Mouse (Mus musculus) G1E (cell line): ENCODE measurements around the gene Hamp2. TPM values are rescaled to one million over a fixed set of nuclear protein-coding genes. Genes with fewer than 3 reads are reported as not detected.

Source experiments
- ATAC-seq: 2 replicates; pipeline ENCODE4 v1.8.0; 2016; ENCODE audit warnings: mild to moderate bottlenecking; ENCODE audit not compliant: insufficient number of reproducible peaks, poor library complexity, low FRiP score, severe bottlenecking; ENCODE audit errors: extremely low read depth
- DNase-seq: peaks from one replicate; pipeline ENCODE4 v3.0.0; 2012; ENCODE audit warnings: low spot score
- H3K27me3 ChIP-seq: 2 replicates; pipeline ENCODE4 v1.6.1; 2012; ENCODE audit warnings: mild to moderate bottlenecking, low read length, inconsistent platforms; ENCODE audit not compliant: insufficient read depth
- H3K36me3 ChIP-seq: replicated peaks from 2 replicates; pipeline ENCODE3; 2012; ENCODE audit warnings: mild to moderate bottlenecking, inconsistent platforms
- H3K4me1 ChIP-seq: 2 replicates; pipeline ENCODE4 v1.6.1; 2012; ENCODE audit warnings: low read depth, low read length, inconsistent platforms, mixed read lengths; ENCODE audit not compliant: insufficient read depth
- H3K4me3 ChIP-seq: 2 replicates; pipeline ENCODE4 v1.5.1; 2012; ENCODE audit warnings: low read depth, mild to moderate bottlenecking, inconsistent platforms, low read length, moderate library complexity, mixed read lengths
- H3K9me3 ChIP-seq: replicated peaks from 2 replicates; pipeline ENCODE4 v1.6.1; 2012; ENCODE audit warnings: inconsistent platforms
- CTCF ChIP-seq: IDR thresholded peaks from 2 replicates; pipeline ENCODE4 v1.5.1; 2012; ENCODE audit warnings: low read depth, low read length, inconsistent platforms, mixed read lengths
- GATA1 ChIP-seq: IDR thresholded peaks from 2 replicates; pipeline ENCODE4 v1.6.1; 2012; ENCODE audit warnings: borderline replicate concordance, low read length, inconsistent platforms, mixed read lengths
- GATA2 ChIP-seq: IDR thresholded peaks from 2 replicates; pipeline ENCODE4 v1.6.1; 2012; ENCODE audit warnings: low read depth, low read length, inconsistent platforms, borderline replicate concordance
- POLR2AphosphoS5 ChIP-seq: IDR thresholded peaks from 2 replicates; pipeline ENCODE4 v1.6.1; 2012; ENCODE audit warnings: low read depth, low read length, inconsistent platforms; ENCODE audit not compliant: insufficient replicate concordance
- TAL1 ChIP-seq: conservative IDR thresholded peaks from 2 replicates; pipeline ENCODE4 v1.6.1; 2012; ENCODE audit warnings: low read depth, low read length, inconsistent platforms, mixed read lengths
- polyA plus RNA-seq: library from polyadenylated mRNA; stranded (reverse); fragments of >175 nt; gene quantifications from 2 replicates; pipeline ENCODE4 v1.2.3, GENCODE M21; 2012
- total RNA-seq, 2 experiments: library from RNA; stranded (forward) in 1 of 2; stranded (reverse) in 1 of 2; fragments of 200-1000 nt in 1 of 2; fragments of >200 nt in 1 of 2; fragmentation: Nextera tagmentation in 1 of 2; gene quantifications; 2 replicates each; pipeline ENCODE4 v1.2.3; 2014 to 2017

Hamp2 gene
- total and polyA plus RNA-seq, 3 experiments: not detected

DNA sequence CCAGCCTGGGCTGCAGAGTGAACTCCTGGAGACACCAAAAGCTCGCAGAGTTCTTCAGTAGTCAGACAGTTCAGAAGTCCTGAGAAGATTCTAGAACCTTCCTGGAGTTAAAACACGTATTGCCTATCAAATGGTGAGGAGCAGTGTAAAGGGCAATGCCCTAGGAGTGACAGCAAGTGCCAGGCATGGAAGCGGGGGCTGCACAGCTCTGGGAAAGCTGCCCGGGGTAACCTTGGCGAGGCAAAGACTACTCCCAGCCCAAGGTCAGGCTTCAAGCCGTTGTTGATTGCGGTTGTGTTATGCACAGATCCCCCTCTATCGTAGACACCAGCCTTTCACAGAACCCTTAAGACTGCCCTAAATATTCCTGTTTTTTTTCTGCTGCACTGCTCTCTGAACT lies 44.1 kb upstream of the Hamp2 start:
- H3K9me3 ChIP-seq: peaks cover 7% of the 10 kb centered on the region
- H3K4me3 ChIP-seq: no peak overlapping the region
- DNase-seq (no peak), ATAC-seq (no peak)
- peaks cover 33% of the 10 kb centered on the region for H3K27me3 ChIP-seq
- TF ChIP-seq CTCF (no peak), TAL1 (no peak), GATA2 (no peak), GATA1 (no peak), POLR2AphosphoS5 (no peak)
- no peaks in the 10 kb centered on the region for H3K36me3 ChIP-seq
- peaks cover 16% of the 10 kb centered on the region for H3K4me1 ChIP-seq

DNA sequence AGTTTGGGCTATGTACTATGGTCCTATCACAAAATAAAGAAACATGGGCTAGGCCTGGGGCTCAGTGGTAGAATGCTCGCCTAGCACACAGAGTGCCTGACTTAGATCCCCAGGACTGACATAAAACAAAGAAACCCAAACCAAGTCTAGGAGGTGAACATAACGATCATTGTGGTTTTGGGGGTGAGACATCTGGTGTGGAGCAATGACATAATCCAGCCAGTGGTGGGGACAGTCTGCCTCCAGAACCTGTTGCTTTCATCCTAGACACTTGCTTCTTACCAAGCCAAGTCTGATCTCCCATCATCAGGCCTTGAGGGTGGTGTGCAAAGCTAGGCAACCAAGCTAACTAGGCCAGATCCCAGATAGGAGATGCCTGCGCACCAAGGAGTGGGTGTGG lies 42.2 kb upstream of the Hamp2 start:
- TF ChIP-seq TAL1 (no peak), POLR2AphosphoS5 (no peak), GATA2 (no peak), GATA1 (no peak), CTCF (no peak)

DNA sequence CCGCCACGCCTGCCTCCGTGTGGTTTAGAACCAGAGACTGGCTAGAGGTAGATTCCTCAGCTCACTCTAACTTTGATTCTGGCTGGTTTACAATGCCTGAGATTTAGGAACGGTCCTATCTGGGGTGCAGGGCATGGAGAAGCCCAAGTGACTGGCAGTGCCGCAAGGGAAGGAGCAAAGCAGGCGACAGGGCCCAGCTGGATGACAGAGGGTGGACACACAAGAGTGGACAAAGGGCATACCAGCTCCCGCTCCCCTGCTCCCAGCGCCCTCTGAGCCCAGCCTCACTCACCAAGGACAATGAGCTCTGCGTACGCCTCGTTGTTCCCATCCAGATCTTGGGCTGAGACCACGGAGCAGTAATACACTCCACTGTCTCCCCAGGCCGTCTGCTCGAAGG lies 41.2 kb upstream of the Hamp2 start:
- H3K36me3 ChIP-seq: no peaks in the 10 kb centered on the region
- no peak for DNase-seq
- TF ChIP-seq GATA1 (no peak), TAL1 (no peak), POLR2AphosphoS5 (no peak), CTCF (no peak), GATA2 (no peak)
- H3K4me1 ChIP-seq: peaks cover 13% of the 10 kb centered on the region; the same call in 1 of the 2 replicates
- no peak for ATAC-seq
- no peak overlapping the region for H3K4me3 ChIP-seq
- H3K27me3 ChIP-seq: peaks cover 22% of the 10 kb centered on the region
- H3K9me3 ChIP-seq: no peaks in the 10 kb centered on the region

More for the DNA sequence above, 42.2 kb upstream of the Hamp2 start:
- Histone ChIP-seq H3K36me3 (no peaks in the 10 kb centered on the region), H3K9me3 (no peaks in the 10 kb centered on the region), H3K27me3 (peaks cover 24% of the 10 kb centered on the region), H3K4me1 (peaks cover 13% of the 10 kb centered on the region; the same call in 1 of the 2 replicates), H3K4me3 (no peak overlapping the region)
- ATAC-seq (no peak), DNase-seq (no peak)

DNA sequence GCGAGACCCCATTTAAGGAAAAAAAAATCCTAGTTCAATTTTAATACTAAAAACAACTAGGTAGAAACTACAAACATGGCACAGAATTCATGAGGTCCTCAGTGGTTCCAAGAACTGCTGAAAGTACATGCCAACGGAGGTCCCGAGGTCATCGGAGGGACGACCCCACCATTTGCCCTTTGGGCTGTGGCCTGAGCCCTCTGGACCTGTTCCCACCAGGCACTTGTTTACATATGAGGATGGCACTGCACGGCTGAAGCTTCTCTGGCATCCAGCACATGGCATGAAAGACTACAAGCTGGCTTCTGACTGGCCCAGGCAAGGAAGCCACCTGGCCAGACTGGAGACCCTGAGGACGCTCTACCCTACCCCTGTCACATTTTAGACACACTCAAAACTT lies 39.9 kb upstream of the Hamp2 start:
- ATAC-seq (no peak), DNase-seq (no peak)
- H3K36me3 ChIP-seq: peaks cover 6% of the 10 kb centered on the region
- peaks cover 18% of the 10 kb centered on the region for H3K4me1 ChIP-seq
- H3K9me3 ChIP-seq: no peaks in the 10 kb centered on the region
- no peak overlapping the region for H3K4me3 ChIP-seq
- TF ChIP-seq CTCF (no peak), POLR2AphosphoS5 (no peak), TAL1 (no peak), GATA1 (no peak), GATA2 (no peak)
- peaks cover 16% of the 10 kb centered on the region for H3K27me3 ChIP-seq

DNA sequence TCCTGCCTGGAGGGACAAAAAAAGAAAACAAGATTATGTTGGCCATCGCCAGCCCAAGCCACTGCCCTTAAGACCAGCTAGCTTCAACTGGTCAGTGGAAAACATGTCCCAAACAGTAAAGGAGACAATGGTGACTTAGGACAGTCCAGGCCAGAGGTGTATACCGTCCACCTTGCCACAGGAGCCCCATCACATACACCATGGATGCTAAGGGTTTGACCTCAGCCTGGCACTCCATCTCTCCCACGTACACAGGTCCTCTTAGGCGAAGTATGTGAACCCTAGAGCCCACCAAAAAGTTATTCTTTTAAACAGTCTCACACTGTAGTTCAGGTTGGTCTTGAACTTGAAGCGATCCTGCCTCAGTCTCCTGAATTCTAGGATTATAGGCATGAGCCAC lies 38.4 kb upstream of the Hamp2 start:
- H3K9me3 ChIP-seq: no peaks in the 10 kb centered on the region
- no peak for DNase-seq

DNA sequence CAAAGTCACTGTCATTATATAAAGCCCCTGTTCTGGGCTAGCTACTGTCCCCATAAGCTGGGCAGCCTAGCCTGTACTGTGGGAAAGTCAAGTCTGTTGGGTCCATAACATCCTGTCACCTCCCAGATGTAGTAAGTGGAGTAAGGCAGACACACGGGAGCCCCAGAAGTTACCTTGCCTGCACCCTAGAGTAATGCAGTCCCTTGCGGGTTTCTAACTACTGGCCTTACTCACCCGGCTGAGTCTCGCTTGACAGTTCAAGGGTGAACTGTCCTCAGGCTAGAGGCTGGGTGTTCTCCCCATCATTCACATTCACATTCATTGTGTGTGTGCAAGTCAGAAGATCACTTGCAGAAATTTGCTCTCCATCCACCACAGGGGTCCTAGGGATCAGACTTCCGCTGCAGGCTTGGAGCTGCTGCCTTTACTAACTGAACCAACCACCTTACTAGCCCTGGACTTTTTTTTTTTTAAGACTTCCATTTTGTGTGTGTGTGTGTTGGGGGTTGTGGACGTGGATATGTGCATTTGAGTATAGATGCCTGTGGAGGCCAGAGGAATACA lies 35.4 kb upstream of the Hamp2 start:
- Histone ChIP-seq H3K9me3 (no peaks in the 10 kb centered on the region), H3K4me1 (peaks cover 31% of the 10 kb centered on the region), H3K4me3 (no peak overlapping the region), H3K36me3 (peaks cover 31% of the 10 kb centered on the region), H3K27me3 (peaks cover 3% of the 10 kb centered on the region; the same call in 1 of the 2 replicates)
- no peak for DNase-seq
- no peak for TF ChIP-seq CTCF
- TF ChIP-seq GATA1: no peak
- TF ChIP-seq GATA2: no peak
- no peak for TF ChIP-seq POLR2AphosphoS5
- TF ChIP-seq TAL1: no peak
- no peak for ATAC-seq

More for the DNA sequence above, 38.4 kb upstream of the Hamp2 start:
- no peak for ATAC-seq
- Histone ChIP-seq H3K4me3 (no peak overlapping the region), H3K4me1 (peaks cover 33% of the 10 kb centered on the region), H3K27me3 (peaks cover 12% of the 10 kb centered on the region), H3K36me3 (peaks cover 21% of the 10 kb centered on the region)
- TF ChIP-seq POLR2AphosphoS5: no peak
- TF ChIP-seq GATA2: no peak
- TF ChIP-seq TAL1: no peak
- no peak for TF ChIP-seq GATA1
- no peak for TF ChIP-seq CTCF
